Mouse (Mus musculus) right cerebral cortex, adult 2 months (tissue): ENCODE data around the gene Asf1b.
"Not testable (repeated sequence)": the region's sequence is repeated elsewhere in the genome, so short reads cannot be mapped to it uniquely, and the experiment has no call there.

Source experiments
- DNase-seq, 2 experiments: peaks; one replicate each; pipeline ENCODE4 v3.0.0; 2021 to 2022; ENCODE audit warnings: low spot score in 2 of 2

Asf1b gene

GRCm38 (mm10) chr8:83996567-83997505, 41.5 kb downstream of the Asf1b start:
- peak; percentile 68 to 82 for DNase-seq

GRCm38 (mm10) chr8:83997511-83998141, 42.3 kb downstream of the Asf1b start, which contains the start of gene Samd1:
Gene Samd1, plus strand, starts transcription at chr8:83997672.
- DNase-seq = peak; percentile 54 to 59

GRCm38 (mm10) chr8:83998231-83999056, 43.1 kb downstream of the Asf1b start:
- DNase-seq = peak in 1 of 2 experiments; percentile 57

- DNase-seq = no peak
Measured at GRCm38 (mm10) chr8:83999057-83999705, 43.9 kb downstream of the Asf1b start.

GRCm38 (mm10) chr8:83999825-84000224, 44.5 kb downstream of the Asf1b start:
- DNase-seq = no peak

- DNase-seq = no peak
Measured at GRCm38 (mm10) chr8:84001281-84002000, 46.1 kb downstream of the Asf1b start, which contains the start of gene 1700067K01Rik. Gene 1700067K01Rik, plus strand, starts transcription at chr8:84001502.

- no peak for DNase-seq
Measured at GRCm38 (mm10) chr8:84002957-84003611, 47.8 kb downstream of the Asf1b start.

GRCm38 (mm10) chr8:84003612-84004246, 48.4 kb downstream of the Asf1b start:
- DNase-seq = no peak

- peak; percentile 91 to 92 for DNase-seq
Measured at GRCm38 (mm10) chr8:84004533-84005201, 49.4 kb downstream of the Asf1b start.

GRCm38 (mm10) chr8:84005502-84005901, 50.2 kb downstream of the Asf1b start:
- not testable (repeated sequence) for DNase-seq

GRCm38 (mm10) chr8:84008362-84008761, 53.1 kb downstream of the Asf1b start:
- no peak for DNase-seq

- DNase-seq = peak; percentile 87 to 90
Measured at GRCm38 (mm10) chr8:84009876-84010275, 54.6 kb downstream of the Asf1b start.

GRCm38 (mm10) chr8:84010625-84011611, 55.6 kb downstream of the Asf1b start:
- DNase-seq = peak; percentile 60 to 62

GRCm38 (mm10) chr8:84011705-84012498, 56.6 kb downstream of the Asf1b start, which contains the start of gene 2210011C24Rik:
Gene 2210011C24Rik, minus strand, starts transcription at chr8:84012171.
- DNase-seq = no peak

- DNase-seq = no peak
Measured at GRCm38 (mm10) chr8:84012499-84013165, 57.3 kb downstream of the Asf1b start.

- no peak for DNase-seq
Measured at GRCm38 (mm10) chr8:84015833-84016232, 60.5 kb downstream of the Asf1b start.
